Mouse (Mus musculus) thymus, adult 2 months (tissue): ENCODE measurements around the gene Kalrn. TPM values are rescaled to one million over a fixed set of nuclear protein-coding genes. Genes with fewer than 3 reads are reported as not detected.

Experiments
- DNase-seq: peaks from one replicate; pipeline ENCODE4 v3.0.0; 2021
- H3K27ac ChIP-seq: fragments of 200-500 bp; 2 replicates; pipeline ENCODE4 v1.5.1; 2012; ENCODE audit warnings: low read length, control low read depth; ENCODE audit not compliant: control insufficient read depth, insufficient read depth
- H3K27me3 ChIP-seq: fragments of 200-500 bp; 2 replicates; pipeline ENCODE4 v1.6.1; 2012; ENCODE audit warnings: mild to moderate bottlenecking, low read length, moderate library complexity, mixed read lengths; ENCODE audit not compliant: control insufficient read depth, insufficient read depth
- H3K36me3 ChIP-seq: fragments of 200-500 bp; 2 replicates; pipeline ENCODE4 v1.6.1; 2012; ENCODE audit warnings: mild to moderate bottlenecking, low read length, moderate library complexity; ENCODE audit not compliant: control insufficient read depth, insufficient read depth
- H3K4me1 ChIP-seq: fragments of 200-500 bp; replicated peaks from 2 replicates; pipeline ENCODE4 v1.6.1; 2012; ENCODE audit warnings: low read length; ENCODE audit not compliant: control insufficient read depth, insufficient read depth
- H3K4me3 ChIP-seq: fragments of 200-500 bp; 2 replicates; pipeline ENCODE4 v1.5.1; 2012; ENCODE audit warnings: mild to moderate bottlenecking, low read length, control low read depth, moderate library complexity; ENCODE audit not compliant: control insufficient read depth, insufficient read depth
- CTCF ChIP-seq: fragments of 200-500 bp; IDR thresholded peaks from 2 replicates; pipeline ENCODE4 v1.5.1; 2012; ENCODE audit warnings: mild to moderate bottlenecking, control low read depth, low read length, moderate library complexity, borderline replicate concordance; ENCODE audit not compliant: control insufficient read depth, poor library complexity, insufficient read depth; ENCODE audit errors: extremely low read depth
- POLR2A ChIP-seq: fragments of 200-500 bp; IDR thresholded peaks from 2 replicates; pipeline ENCODE4 v1.6.1; 2012; ENCODE audit warnings: mild to moderate bottlenecking, low read length, control low read depth, moderate library complexity; ENCODE audit not compliant: control insufficient read depth, poor library complexity, insufficient read depth; ENCODE audit errors: extremely low read depth
- WGBS: fragments of 180-500 bp; shearing (Covaris S2); methylation state at CpG from one replicate; pipeline ENCODE4 v1.1.7; 2018; 5-methylcytosine and 5-hydroxymethylcytosine counted together
- polyA plus RNA-seq: library from polyadenylated mRNA; depleted of rRNA; stranded (reverse); fragments of >200 nt; gene quantifications from 2 replicates; pipeline ENCODE4 v1.2.3, GENCODE M21; 2012

The Kalrn gene
- polyA plus RNA-seq, 1 experiment = 2.9 TPM

DNA sequence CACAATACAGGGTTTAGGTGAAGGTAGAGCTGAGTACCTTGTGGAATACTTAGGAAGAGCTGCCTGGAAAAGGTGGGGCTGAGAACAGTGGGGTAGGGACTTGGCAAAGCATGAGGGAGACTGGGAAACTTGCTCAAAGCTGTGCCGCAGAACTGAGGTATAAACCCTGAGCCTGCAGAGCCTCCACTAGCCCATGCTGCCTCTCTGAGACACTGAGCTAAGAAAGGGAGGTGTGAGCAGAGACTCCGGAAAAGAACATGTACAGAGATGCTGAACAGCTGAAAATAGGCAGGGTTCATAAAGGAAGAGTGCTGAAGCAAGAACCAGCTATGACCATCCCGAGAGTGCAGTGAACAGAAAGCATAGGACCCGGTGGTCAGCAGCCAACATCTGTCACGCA lies 103.0 kb downstream of the Kalrn start:
- 91% methylated on average over 5 of the region's 5 CpGs for WGBS
- H3K4me3 ChIP-seq = no peak overlapping the region
- no peak for TF ChIP-seq CTCF
- no peak for TF ChIP-seq POLR2A
- H3K36me3 ChIP-seq = no peaks in the 10 kb centered on the region
- no peaks in the 10 kb centered on the region for H3K4me1 ChIP-seq
- no peak overlapping the region for H3K27ac ChIP-seq
- no peak for DNase-seq
- no peaks in the 10 kb centered on the region for H3K27me3 ChIP-seq

DNA sequence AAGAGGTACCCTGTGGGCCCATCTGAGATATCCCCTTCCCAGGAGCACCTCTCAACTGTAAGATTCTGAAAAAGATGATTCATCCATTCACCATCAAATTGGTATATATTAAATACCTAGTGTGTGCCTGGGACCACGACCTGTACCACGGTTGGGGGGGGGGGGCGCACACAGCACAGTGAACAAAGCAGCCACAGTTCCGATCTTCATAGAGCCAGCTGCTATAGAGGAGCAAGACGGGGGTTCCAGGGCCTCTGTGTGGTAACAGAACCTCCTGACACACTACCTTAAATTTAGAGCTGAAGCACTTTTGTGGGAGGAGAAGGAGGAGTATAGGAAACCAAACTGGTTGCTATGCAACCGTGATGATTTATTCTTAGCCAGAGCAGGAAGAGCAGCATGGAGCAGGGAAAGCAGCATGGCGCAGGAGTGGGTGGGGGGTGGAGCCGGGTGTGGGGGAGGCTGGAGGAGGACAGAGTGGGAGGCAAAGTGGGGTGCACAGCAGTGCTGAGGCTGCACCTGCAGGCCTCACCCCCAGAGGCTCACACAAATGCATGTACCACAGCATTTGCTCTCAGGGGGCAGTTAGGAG lies 104.0 kb downstream of the Kalrn start:
- 18% methylated on average over 8 of the region's 8 CpGs for WGBS
- Histone ChIP-seq H3K27me3 (no peaks in the 10 kb centered on the region), H3K36me3 (no peaks in the 10 kb centered on the region), H3K4me1 (no peaks in the 10 kb centered on the region), H3K4me3 (no peak overlapping the region), H3K27ac (no peak overlapping the region)
- TF ChIP-seq POLR2A = no peak
- TF ChIP-seq CTCF = no peak
- peak; percentile 8 for DNase-seq

DNA sequence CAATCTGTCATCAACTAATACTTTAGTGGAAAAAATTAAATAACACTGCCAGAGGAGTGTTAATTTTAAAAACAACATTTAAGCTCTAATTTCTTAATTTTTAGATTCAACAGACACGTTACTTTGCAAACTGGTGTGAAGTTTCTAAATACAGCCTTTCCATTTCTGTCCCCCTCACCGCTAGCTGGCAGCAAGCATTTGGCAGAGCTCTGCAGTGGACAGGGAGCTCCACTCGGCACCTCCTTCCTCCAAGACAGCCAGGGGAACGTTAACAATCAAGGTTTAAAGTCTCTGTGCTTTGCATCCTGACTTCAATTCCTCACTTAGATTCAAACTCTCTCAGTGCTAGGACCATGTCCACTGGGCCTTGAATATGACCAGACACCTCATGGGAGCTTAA lies 106.7 kb downstream of the Kalrn start:
- H3K27me3 ChIP-seq = no peaks in the 10 kb centered on the region
- 86% methylated on average over 4 of the region's 4 CpGs for WGBS
- H3K27ac ChIP-seq = no peak overlapping the region
- no peak overlapping the region for H3K4me3 ChIP-seq
- no peaks in the 10 kb centered on the region for H3K4me1 ChIP-seq
- TF ChIP-seq POLR2A (no peak), CTCF (no peak)
- DNase-seq = no peak
- no peaks in the 10 kb centered on the region for H3K36me3 ChIP-seq

DNA sequence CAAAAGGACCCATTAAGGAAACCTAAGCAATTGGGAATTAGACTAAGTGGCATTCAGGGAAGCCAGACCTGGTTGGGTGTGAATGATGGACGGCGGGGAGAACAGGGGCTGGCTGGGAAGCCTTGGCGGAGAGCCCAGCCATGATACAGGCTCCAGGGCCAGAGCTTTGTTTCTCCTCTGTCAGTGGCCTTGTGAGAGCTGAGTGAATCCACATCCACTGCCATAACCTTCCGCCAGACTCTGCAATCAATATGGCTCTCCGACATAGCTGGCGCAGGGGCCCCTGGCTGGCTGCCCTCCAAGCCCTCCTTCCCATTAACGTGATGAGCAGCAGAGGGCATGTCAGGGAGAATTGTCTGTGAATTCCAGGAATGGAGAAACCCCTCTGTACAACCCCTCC lies 117.0 kb downstream of the Kalrn start:
- Histone ChIP-seq H3K4me1 (no peaks in the 10 kb centered on the region), H3K27me3 (no peaks in the 10 kb centered on the region), H3K36me3 (no peaks in the 10 kb centered on the region), H3K4me3 (no peak overlapping the region), H3K27ac (no peak overlapping the region)
- TF ChIP-seq CTCF (no peak), POLR2A (no peak)
- no peak for DNase-seq
- WGBS = 93% methylated on average over 7 of the region's 7 CpGs

DNA sequence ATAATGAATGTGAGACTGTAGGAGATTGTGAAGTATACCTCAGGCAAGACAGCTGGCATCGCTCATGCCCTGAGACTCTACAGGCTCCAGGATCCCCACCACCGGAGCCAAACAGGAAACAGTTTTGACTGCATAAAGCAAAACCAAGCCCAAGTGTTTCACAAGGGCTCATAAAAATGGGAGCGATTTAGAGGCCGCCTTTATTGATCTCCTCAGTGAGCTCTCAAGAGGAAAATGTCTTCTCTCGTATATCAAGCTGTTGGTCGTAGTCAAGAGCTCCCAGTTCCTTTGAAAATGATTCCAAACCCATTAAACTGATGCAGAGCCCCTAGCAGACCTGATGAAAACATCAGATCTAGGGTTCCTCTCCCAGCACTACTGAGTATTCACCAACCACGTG lies 127.7 kb downstream of the Kalrn start:
- WGBS = 75% methylated on average over 7 of the region's 7 CpGs
- no peak overlapping the region for H3K27ac ChIP-seq
- H3K27me3 ChIP-seq = no peaks in the 10 kb centered on the region
- H3K4me3 ChIP-seq = no peak overlapping the region
- H3K36me3 ChIP-seq = no peaks in the 10 kb centered on the region
- H3K4me1 ChIP-seq = no peaks in the 10 kb centered on the region
- DNase-seq = no peak
- TF ChIP-seq POLR2A = no peak
- no peak for TF ChIP-seq CTCF

DNA sequence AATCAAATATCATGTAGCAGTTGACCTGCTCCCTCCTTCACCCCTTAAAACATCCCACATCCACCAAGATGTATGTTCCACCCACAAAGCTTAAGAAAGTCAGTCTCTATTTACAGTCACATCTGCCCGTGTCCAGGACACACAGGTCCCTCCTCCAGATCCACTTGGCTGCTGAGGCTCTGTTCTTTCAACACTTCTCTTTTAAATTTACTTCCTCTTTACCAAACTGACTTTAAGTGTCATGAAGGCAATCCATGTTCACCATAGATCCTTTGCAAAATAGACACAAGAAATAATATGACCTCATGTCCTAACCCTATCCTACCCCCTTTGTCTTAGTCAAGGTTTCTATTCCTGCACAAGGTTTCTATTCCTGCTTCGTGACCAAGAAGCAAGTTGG lies 131.6 kb downstream of the Kalrn start:
- Histone ChIP-seq H3K27me3 (no peaks in the 10 kb centered on the region), H3K27ac (no peak overlapping the region), H3K36me3 (no peaks in the 10 kb centered on the region), H3K4me1 (no peaks in the 10 kb centered on the region), H3K4me3 (no peak overlapping the region)
- TF ChIP-seq CTCF (no peak), POLR2A (no peak)
- WGBS = 49% methylated on average over 2 of the region's 2 CpGs
- DNase-seq = no peak

DNA sequence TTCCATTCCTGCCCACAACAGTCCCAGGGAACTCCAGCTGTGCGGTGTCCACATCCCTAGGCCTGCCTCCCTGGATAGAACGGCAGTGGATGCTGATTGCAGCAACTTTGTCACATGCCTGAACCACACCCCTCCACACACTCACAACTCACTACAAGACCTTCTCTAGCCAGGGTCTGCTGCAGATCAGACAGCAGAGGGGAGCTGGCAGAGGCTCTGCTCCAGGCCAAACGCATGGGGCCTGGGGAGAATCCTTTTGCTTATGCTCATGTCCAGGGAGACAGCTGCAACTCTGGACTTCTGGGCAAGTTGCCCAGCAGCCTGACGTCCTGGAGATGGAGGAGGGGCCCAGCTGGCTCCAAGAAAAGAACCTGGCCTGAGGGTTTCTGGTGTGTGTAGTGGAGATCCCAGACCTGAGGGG lies 132.3 kb downstream of the Kalrn start:
- H3K36me3 ChIP-seq = no peaks in the 10 kb centered on the region
- H3K27me3 ChIP-seq = no peaks in the 10 kb centered on the region
- TF ChIP-seq CTCF = no peak
- TF ChIP-seq POLR2A = no peak
- no peaks in the 10 kb centered on the region for H3K4me1 ChIP-seq
- H3K4me3 ChIP-seq = no peak overlapping the region
- 84% methylated on average over 4 of the region's 4 CpGs for WGBS
- no peak for DNase-seq
- H3K27ac ChIP-seq = no peak overlapping the region
